Mouse (Mus musculus): ENCODE measurements around the gene 4930404N11Rik. TPM values are rescaled to one million over a fixed set of nuclear protein-coding genes. Genes with fewer than 3 reads are reported as not detected.
A peak's percentile ranks its signal among the peaks of the same experiment; 100 is the strongest.

Gene 4930404N11Rik
- polyA plus RNA-seq (2011; ENCODE audit: insufficient read length, low read depth, missing spikeins), result 0.61 TPM in 1 of 2 replicates, not detected in the other

GRCm38 (mm10) chr10:81365672-81366476 is at the start of gene 4930404N11Rik:
Gene 4930404N11Rik (minus strand): TSS chr10:81365816.
- no peak within 1 kb of the TSS for H3K27ac ChIP-seq (ENCODE audit: insufficient read depth, low read length)
- H3K4me1 ChIP-seq (ENCODE audit: control insufficient read depth, insufficient read depth, low read length), result no peaks in the 10 kb centered on the region
- no peak within 1 kb of the TSS for H3K4me3 ChIP-seq (ENCODE audit: insufficient read depth, low read length)
- no peak for TF ChIP-seq CTCF (IDR thresholded peaks at IDR 0.05; ENCODE audit: borderline replicate concordance, insufficient read depth, low read length)
- TF ChIP-seq POLR2A (IDR thresholded peaks at IDR 0.05; ENCODE audit: low read depth, low read length), result peak; percentile 18

GRCm38 (mm10) chr10:81415146-81415545 is 49.5 kb upstream of the 4930404N11Rik start:
- Histone ChIP-seq H3K4me3 (ENCODE audit: insufficient read depth, low read length) (no peak overlapping the region), H3K27ac (ENCODE audit: insufficient read depth, low read length) (no peak overlapping the region), H3K4me1 (ENCODE audit: control insufficient read depth, insufficient read depth, low read length) (peaks cover 23% of the 10 kb centered on the region)
- TF ChIP-seq CTCF (IDR thresholded peaks at IDR 0.05; ENCODE audit: borderline replicate concordance, insufficient read depth, low read length), result no peak
- no peak for TF ChIP-seq POLR2A (IDR thresholded peaks at IDR 0.05; ENCODE audit: low read depth, low read length)

GRCm38 (mm10) chr10:81414682-81415081 is 49.1 kb upstream of the 4930404N11Rik start:
- peaks cover 27% of the 10 kb centered on the region for H3K4me1 ChIP-seq (ENCODE audit: control insufficient read depth, insufficient read depth, low read length)

GRCm38 (mm10) chr10:81413310-81414261 is 48.0 kb upstream of the 4930404N11Rik start:
- TF ChIP-seq CTCF (IDR thresholded peaks at IDR 0.05; ENCODE audit: borderline replicate concordance, insufficient read depth, low read length) (no peak), POLR2A (IDR thresholded peaks at IDR 0.05; ENCODE audit: low read depth, low read length) (no peak)
- Histone ChIP-seq H3K4me3 (ENCODE audit: insufficient read depth, low read length) (no peak overlapping the region), H3K4me1 (ENCODE audit: control insufficient read depth, insufficient read depth, low read length) (peaks cover 27% of the 10 kb centered on the region), H3K27ac (ENCODE audit: insufficient read depth, low read length) (no peak overlapping the region)

More at GRCm38 (mm10) chr10:81414682-81415081, 49.1 kb upstream of the 4930404N11Rik start:
- no peak for TF ChIP-seq POLR2A (IDR thresholded peaks at IDR 0.05; ENCODE audit: low read depth, low read length)
- no peak for TF ChIP-seq CTCF (IDR thresholded peaks at IDR 0.05; ENCODE audit: borderline replicate concordance, insufficient read depth, low read length)
- Histone ChIP-seq H3K27ac (ENCODE audit: insufficient read depth, low read length) (no peak overlapping the region), H3K4me3 (ENCODE audit: insufficient read depth, low read length) (no peak overlapping the region)

- Histone ChIP-seq H3K4me3 (ENCODE audit: insufficient read depth, low read length) (no peak overlapping the region), H3K27ac (ENCODE audit: insufficient read depth, low read length) (0 out of 2 replicates have a peak overlapping the region, but pooled peaks have one; percentile 0), H3K4me1 (ENCODE audit: control insufficient read depth, insufficient read depth, low read length) (peaks cover 34% of the 10 kb centered on the region)
- no peak for TF ChIP-seq CTCF (IDR thresholded peaks at IDR 0.05; ENCODE audit: borderline replicate concordance, insufficient read depth, low read length)
- TF ChIP-seq POLR2A (IDR thresholded peaks at IDR 0.05; ENCODE audit: low read depth, low read length), result no peak
These were observed 47.1 kb upstream of the 4930404N11Rik start for GRCm38 (mm10) chr10:81412586-81413309.

- TF ChIP-seq CTCF (IDR thresholded peaks at IDR 0.05; ENCODE audit: borderline replicate concordance, insufficient read depth, low read length) (no peak), POLR2A (IDR thresholded peaks at IDR 0.05; ENCODE audit: low read depth, low read length) (no peak)
- Histone ChIP-seq H3K4me3 (ENCODE audit: insufficient read depth, low read length) (no peak overlapping the region), H3K4me1 (ENCODE audit: control insufficient read depth, insufficient read depth, low read length) (peaks cover 41% of the 10 kb centered on the region), H3K27ac (ENCODE audit: insufficient read depth, low read length) (peak overlapping the region; percentile 45)
These were observed 46.1 kb upstream of the 4930404N11Rik start for GRCm38 (mm10) chr10:81411471-81412400.

- Histone ChIP-seq H3K27ac (ENCODE audit: insufficient read depth, low read length) (0 out of 2 replicates have a peak overlapping the region, but pooled peaks have one; percentile 45), H3K4me1 (ENCODE audit: control insufficient read depth, insufficient read depth, low read length) (peaks cover 41% of the 10 kb centered on the region), H3K4me3 (ENCODE audit: insufficient read depth, low read length) (no peak overlapping the region)
- TF ChIP-seq CTCF (IDR thresholded peaks at IDR 0.05; ENCODE audit: borderline replicate concordance, insufficient read depth, low read length) (no peak), POLR2A (IDR thresholded peaks at IDR 0.05; ENCODE audit: low read depth, low read length) (no peak)
These were observed 45.4 kb upstream of the 4930404N11Rik start for GRCm38 (mm10) chr10:81410981-81411380.

GRCm38 (mm10) chr10:81410350-81410749 is 44.7 kb upstream of the 4930404N11Rik start:
- H3K27ac ChIP-seq (ENCODE audit: insufficient read depth, low read length), result no peak overlapping the region

More at GRCm38 (mm10) chr10:81410350-81410749, 44.7 kb upstream of the 4930404N11Rik start:
- TF ChIP-seq CTCF (IDR thresholded peaks at IDR 0.05; ENCODE audit: borderline replicate concordance, insufficient read depth, low read length), result no peak
- TF ChIP-seq POLR2A (IDR thresholded peaks at IDR 0.05; ENCODE audit: low read depth, low read length), result no peak
- peaks cover 41% of the 10 kb centered on the region for H3K4me1 ChIP-seq (ENCODE audit: control insufficient read depth, insufficient read depth, low read length)
- H3K4me3 ChIP-seq (ENCODE audit: insufficient read depth, low read length), result no peak overlapping the region

All from embryonic fibroblast, embryonic 13.5 days (primary cell).